Mouse (Mus musculus): ENCODE results near the gene Gm49378. TPM values are rescaled to one million over a fixed set of nuclear protein-coding genes. Genes with fewer than 3 reads are reported as not detected.
A peak's percentile ranks its signal among the peaks of the same experiment; 100 is the strongest.

The Gm49378 gene
- polyA plus RNA-seq, 1 experiment from 2014 or later, result 2.3 TPM

- peak within 1 kb of the TSS; percentile 45 for H3K4me3 ChIP-seq
- H3K27me3 ChIP-seq (ENCODE audit: insufficient read depth, poor library complexity, severe bottlenecking), result peaks cover 3% of the 10 kb centered on the region; the same call in 1 of the 2 replicates
- H3K36me3 ChIP-seq, result no peaks in the 10 kb centered on the region; the same call in 1 of the 2 replicates
- WGBS, result 12% methylated on average over 21 of the region's 21 CpGs
- H3K27ac ChIP-seq, result peak within 1 kb of the TSS; percentile 73
- no peaks in the 10 kb centered on the region for H3K9me3 ChIP-seq
- H3K4me1 ChIP-seq, result peaks cover 28% of the 10 kb centered on the region
- DNase-seq (ENCODE audit: low spot score), result peak; percentile 94
Observed at GRCm38 (mm10) chr14:55617822-55618221, 19.9 kb downstream of the Gm49378 start, which contains the start of gene Rec8. Gene Rec8 (plus strand): TSS chr14:55618037.

GRCm38 (mm10) chr14:55616844-55617243, 20.9 kb downstream of the Gm49378 start:
- 83% methylated on average over 2 of the region's 2 CpGs for WGBS
- Histone ChIP-seq H3K27me3 (ENCODE audit: insufficient read depth, poor library complexity, severe bottlenecking) (peaks cover 3% of the 10 kb centered on the region; the same call in 1 of the 2 replicates), H3K4me3 (no peak overlapping the region), H3K36me3 (no peaks in the 10 kb centered on the region), H3K9me3 (no peaks in the 10 kb centered on the region), H3K4me1 (peaks cover 32% of the 10 kb centered on the region), H3K27ac (peak overlapping the region; percentile 73; the same call in 1 of the 2 replicates)
- no peak for DNase-seq (ENCODE audit: low spot score)

- WGBS, result 50% methylated on average over 2 of the region's 2 CpGs
- H3K36me3 ChIP-seq, result 0 out of 2 replicates have a peak, but pooled peaks cover 2% of the 10 kb centered on the region
- H3K4me3 ChIP-seq, result no peak overlapping the region
Observed at GRCm38 (mm10) chr14:55615876-55616275, 21.8 kb downstream of the Gm49378 start.

GRCm38 (mm10) chr14:55614565-55615178, 23.0 kb downstream of the Gm49378 start:
- no peak for DNase-seq (ENCODE audit: low spot score)
- peaks cover 9% of the 10 kb centered on the region for H3K36me3 ChIP-seq
- no peaks in the 10 kb centered on the region for H3K9me3 ChIP-seq
- peaks cover 3% of the 10 kb centered on the region; the same call in 1 of the 2 replicates for H3K27me3 ChIP-seq (ENCODE audit: insufficient read depth, poor library complexity, severe bottlenecking)
- H3K27ac ChIP-seq, result no peak overlapping the region
- WGBS, result 64% methylated on average over 7 of the region's 7 CpGs
- H3K4me3 ChIP-seq, result no peak overlapping the region
- peaks cover 32% of the 10 kb centered on the region for H3K4me1 ChIP-seq

More at GRCm38 (mm10) chr14:55615876-55616275, 21.8 kb downstream of the Gm49378 start:
- no peak for DNase-seq (ENCODE audit: low spot score)
- Histone ChIP-seq H3K9me3 (no peaks in the 10 kb centered on the region), H3K4me1 (peaks cover 32% of the 10 kb centered on the region), H3K27me3 (ENCODE audit: insufficient read depth, poor library complexity, severe bottlenecking) (peaks cover 3% of the 10 kb centered on the region; the same call in 1 of the 2 replicates), H3K27ac (no peak overlapping the region)

GRCm38 (mm10) chr14:55613346-55613745, 24.3 kb downstream of the Gm49378 start:
- DNase-seq (ENCODE audit: low spot score), result no peak
- Histone ChIP-seq H3K27ac (no peak overlapping the region), H3K4me1 (peaks cover 24% of the 10 kb centered on the region), H3K9me3 (no peaks in the 10 kb centered on the region), H3K27me3 (ENCODE audit: insufficient read depth, poor library complexity, severe bottlenecking) (no peaks in the 10 kb centered on the region), H3K36me3 (peaks cover 22% of the 10 kb centered on the region), H3K4me3 (no peak overlapping the region)
- 37% methylated on average over 6 of the region's 6 CpGs for WGBS

GRCm38 (mm10) chr14:55608339-55608738, 29.4 kb downstream of the Gm49378 start:
- Histone ChIP-seq H3K27me3 (ENCODE audit: insufficient read depth, poor library complexity, severe bottlenecking) (no peaks in the 10 kb centered on the region), H3K36me3 (peaks cover 58% of the 10 kb centered on the region), H3K4me1 (peaks cover 21% of the 10 kb centered on the region), H3K27ac (no peak overlapping the region), H3K9me3 (no peaks in the 10 kb centered on the region), H3K4me3 (no peak overlapping the region)
- WGBS, result 92% methylated on average over 6 of the region's 6 CpGs
- DNase-seq (ENCODE audit: low spot score), result no peak

- Histone ChIP-seq H3K4me1 (peaks cover 20% of the 10 kb centered on the region), H3K4me3 (no peak overlapping the region), H3K9me3 (no peaks in the 10 kb centered on the region), H3K36me3 (peaks cover 81% of the 10 kb centered on the region), H3K27ac (no peak overlapping the region), H3K27me3 (ENCODE audit: insufficient read depth, poor library complexity, severe bottlenecking) (no peaks in the 10 kb centered on the region)
- no peak for DNase-seq (ENCODE audit: low spot score)
- 71% methylated on average over 16 of the region's 16 CpGs for WGBS
Observed at GRCm38 (mm10) chr14:55605743-55606459, 31.8 kb downstream of the Gm49378 start.

- H3K27ac ChIP-seq, result no peak overlapping the region
- peaks cover 20% of the 10 kb centered on the region for H3K4me1 ChIP-seq
- no peaks in the 10 kb centered on the region for H3K9me3 ChIP-seq
- peak overlapping the region; percentile 57; the same call in 1 of the 2 replicates for H3K4me3 ChIP-seq
- DNase-seq (ENCODE audit: low spot score), result no peak
- 93% methylated on average over 11 of the region's 11 CpGs for WGBS
- H3K27me3 ChIP-seq (ENCODE audit: insufficient read depth, poor library complexity, severe bottlenecking), result no peaks in the 10 kb centered on the region
- H3K36me3 ChIP-seq, result peaks cover 86% of the 10 kb centered on the region
Observed at GRCm38 (mm10) chr14:55604823-55605222, 32.9 kb downstream of the Gm49378 start.

GRCm38 (mm10) chr14:55603633-55604576, 33.8 kb downstream of the Gm49378 start:
- peak overlapping the region; percentile 89 for H3K27ac ChIP-seq
- H3K36me3 ChIP-seq, result peaks cover 86% of the 10 kb centered on the region
- 20% methylated on average over 19 of the region's 19 CpGs for WGBS
- H3K27me3 ChIP-seq (ENCODE audit: insufficient read depth, poor library complexity, severe bottlenecking), result no peaks in the 10 kb centered on the region
- H3K4me3 ChIP-seq, result peak overlapping the region; percentile 57
- no peaks in the 10 kb centered on the region for H3K9me3 ChIP-seq
- H3K4me1 ChIP-seq, result peaks cover 20% of the 10 kb centered on the region
- peak; percentile 96 for DNase-seq (ENCODE audit: low spot score)

- peak within 1 kb of the TSS; percentile 57 for H3K4me3 ChIP-seq
- no peaks in the 10 kb centered on the region for H3K27me3 ChIP-seq (ENCODE audit: insufficient read depth, poor library complexity, severe bottlenecking)
- WGBS, result 80% methylated on average over 7 of the region's 7 CpGs
- peaks cover 20% of the 10 kb centered on the region for H3K4me1 ChIP-seq
- H3K36me3 ChIP-seq, result peaks cover 86% of the 10 kb centered on the region
- H3K9me3 ChIP-seq, result no peaks in the 10 kb centered on the region
- peak within 1 kb of the TSS; percentile 89 for H3K27ac ChIP-seq
- no peak for DNase-seq (ENCODE audit: low spot score)
Observed at GRCm38 (mm10) chr14:55603271-55603632, 34.4 kb downstream of the Gm49378 start, which contains the start of gene Irf9. Gene Irf9 (plus strand): TSS chr14:55603571.

- no peaks in the 10 kb centered on the region for H3K9me3 ChIP-seq
- H3K4me1 ChIP-seq, result peaks cover 15% of the 10 kb centered on the region
- peaks cover 95% of the 10 kb centered on the region for H3K36me3 ChIP-seq
- no peaks in the 10 kb centered on the region for H3K27me3 ChIP-seq (ENCODE audit: insufficient read depth, poor library complexity, severe bottlenecking)
- no peak overlapping the region for H3K27ac ChIP-seq
- WGBS, result 93% methylated on average over 21 of the region's 21 CpGs
- no peak overlapping the region for H3K4me3 ChIP-seq
- peak; percentile 73 for DNase-seq (ENCODE audit: low spot score)
Observed at GRCm38 (mm10) chr14:55598521-55599390, 38.9 kb downstream of the Gm49378 start.

Data from heart, embryonic 10.5 days (tissue).